Mouse (Mus musculus) left cerebral cortex, postnatal 36 days (tissue): ENCODE results near the gene Pih1d1. TPM values are rescaled to one million over a fixed set of nuclear protein-coding genes. Genes with fewer than 3 reads are reported as not detected.
"Not testable (repeated sequence)": the region's sequence is repeated elsewhere in the genome, so short reads cannot be mapped to it uniquely, and the experiment has no call there.

Experiments
- DNase-seq, 2 experiments: peaks; one replicate each; pipeline ENCODE4 v3.0.0; 2021 to 2022; ENCODE audit warnings: low spot score in 2 of 2, mixed read lengths in 1 of 2
- intact Hi-C: fragments of 180-260 bp; cut with DNase I; formaldehyde crosslinking; loops from one replicate; pipeline ENCODE4 v1.15.1; 2025
- total RNA-seq, 2 experiments: library from RNA; stranded (reverse); gene quantifications; 2 replicates each; pipeline ENCODE4 v1.2.3; 2021

Gene Pih1d1
- total RNA-seq, 2 experiments from 2014 or later: 44.8 to 53.6 TPM

GRCm38 (mm10) chr7:45141914-45142313 lies 12.2 kb upstream of the Pih1d1 start:
- no peak for DNase-seq
- intact Hi-C loops: no loop called here

DNA sequence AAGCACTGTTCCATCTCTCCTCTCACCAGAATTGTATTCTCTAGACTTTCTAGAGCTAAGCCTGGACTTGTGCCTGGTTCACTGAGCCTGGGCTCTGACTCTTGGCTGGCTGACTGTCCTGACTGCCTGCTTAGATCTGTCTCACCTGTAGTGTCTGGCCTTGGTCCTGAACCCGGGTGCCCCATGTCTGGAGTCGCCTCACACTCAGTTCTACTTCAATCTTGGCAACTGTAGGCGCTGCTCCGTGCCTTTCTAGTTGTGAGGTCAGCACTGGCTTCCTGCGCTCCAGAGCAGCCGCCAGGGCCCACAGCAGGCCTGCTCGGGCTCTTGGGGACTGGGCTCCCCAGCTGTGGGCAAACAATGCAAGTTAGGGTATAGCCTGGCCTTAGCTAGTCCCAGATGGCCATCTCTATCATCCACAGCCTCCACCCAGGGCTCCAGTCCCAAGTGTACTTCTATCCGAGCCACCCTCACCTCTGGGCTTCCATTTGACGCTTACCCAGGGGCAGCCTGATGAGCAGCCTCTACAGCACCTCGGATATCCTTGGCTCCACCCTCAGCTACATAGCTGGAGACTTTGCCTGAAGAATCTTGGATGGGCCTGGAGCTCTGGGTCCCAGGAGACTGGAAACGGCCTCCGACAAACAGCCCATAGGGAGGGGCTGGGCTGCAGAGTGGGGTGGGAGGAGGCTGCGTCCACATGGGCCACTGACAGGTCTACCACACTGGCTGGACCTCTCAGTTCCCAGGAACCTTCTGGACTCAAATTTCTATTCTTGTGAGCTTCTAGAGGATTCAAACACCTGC lies 9.5 kb upstream of the Pih1d1 start:
- DNase-seq: no peak
- intact Hi-C loops: no loop called here

GRCm38 (mm10) chr7:45145460-45145859 lies 8.6 kb upstream of the Pih1d1 start:
- intact Hi-C loops: no loop called here
- DNase-seq: no peak

- intact Hi-C loops: no loop called here
- no peak for DNase-seq
Measured at GRCm38 (mm10) chr7:45147267-45147666, 6.8 kb upstream of the Pih1d1 start.

GRCm38 (mm10) chr7:45147899-45148298 lies 6.2 kb upstream of the Pih1d1 start:
- intact Hi-C loops: no loop called here
- DNase-seq: no peak

- intact Hi-C loops: no loop called here
Measured at GRCm38 (mm10) chr7:45148534-45149098, 5.5 kb upstream of the Pih1d1 start.

GRCm38 (mm10) chr7:45149545-45149944 lies 4.6 kb upstream of the Pih1d1 start:
- intact Hi-C loops: no loop called here
- DNase-seq: no peak

More at GRCm38 (mm10) chr7:45148534-45149098, 5.5 kb upstream of the Pih1d1 start:
- DNase-seq: no peak

GRCm38 (mm10) chr7:45150321-45150720 lies 3.8 kb upstream of the Pih1d1 start:
- intact Hi-C loops: no loop called here
- DNase-seq: no peak

GRCm38 (mm10) chr7:45151303-45151702 lies 2.8 kb upstream of the Pih1d1 start:
- intact Hi-C loops: no loop called here
- no peak for DNase-seq

- intact Hi-C loops, DNase-seq: not testable (repeated sequence)
Measured at GRCm38 (mm10) chr7:45153052-45153451, 1.1 kb upstream of the Pih1d1 start.

GRCm38 (mm10) chr7:45153586-45153985 lies 517 bp upstream of the Pih1d1 start:
- intact Hi-C loops: no loop called here

DNA sequence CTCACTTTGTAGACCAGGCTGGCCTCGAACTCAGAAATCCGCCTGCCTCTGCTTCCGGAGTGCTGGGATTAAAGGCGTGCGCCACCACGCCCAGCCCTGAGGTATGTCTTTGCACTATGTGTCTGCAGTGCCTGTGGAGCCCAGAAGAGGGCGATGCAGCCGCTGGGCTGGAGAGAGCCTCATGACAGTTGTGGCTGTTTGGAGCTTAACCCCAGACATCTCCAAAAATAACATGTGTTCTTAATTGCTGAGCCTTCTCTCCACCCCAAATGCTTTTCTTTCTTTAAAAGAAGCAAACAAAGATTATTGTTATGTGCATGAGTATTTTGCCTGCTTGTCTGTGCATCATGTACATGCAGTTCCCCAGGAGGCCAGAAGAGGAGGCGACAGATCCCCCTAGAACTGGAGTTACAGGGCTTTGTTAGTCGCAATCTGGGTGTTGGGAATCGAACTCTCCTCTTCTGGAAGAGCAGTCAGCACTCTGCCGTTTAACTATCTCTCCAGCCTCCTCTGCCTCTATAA lies 951 bp downstream of the Pih1d1 start:
- peak in 1 of 2 experiments; percentile 40 for DNase-seq
- intact Hi-C loops: loop anchor here (1.0 kb wide), 1 partner anchor 27 kb away; the partner anchor contains the start of gene Rpl13a

More at GRCm38 (mm10) chr7:45153586-45153985, 517 bp upstream of the Pih1d1 start:
- DNase-seq: no peak

DNA sequence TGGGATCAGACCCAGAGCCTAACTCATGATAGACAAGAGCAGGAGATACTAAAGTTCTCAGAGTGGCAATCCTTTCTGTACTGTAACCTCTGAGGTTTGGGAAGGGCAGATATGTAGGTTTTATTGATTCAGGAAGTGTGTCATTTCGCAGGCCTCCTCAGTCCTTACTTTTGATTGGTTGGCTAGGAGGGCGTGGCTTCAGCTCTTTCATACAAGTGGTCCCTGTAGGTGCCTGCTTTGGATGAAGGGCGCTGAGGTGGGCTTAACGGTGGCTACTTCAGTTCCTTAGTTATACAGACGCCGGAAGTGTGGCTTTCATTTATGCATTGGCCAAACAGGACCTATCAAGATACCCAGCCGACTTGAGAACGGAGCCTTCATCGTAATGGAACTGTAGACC lies 1.5 kb downstream of the Pih1d1 start:
- intact Hi-C loops: no loop called here
- no peak for DNase-seq

DNA sequence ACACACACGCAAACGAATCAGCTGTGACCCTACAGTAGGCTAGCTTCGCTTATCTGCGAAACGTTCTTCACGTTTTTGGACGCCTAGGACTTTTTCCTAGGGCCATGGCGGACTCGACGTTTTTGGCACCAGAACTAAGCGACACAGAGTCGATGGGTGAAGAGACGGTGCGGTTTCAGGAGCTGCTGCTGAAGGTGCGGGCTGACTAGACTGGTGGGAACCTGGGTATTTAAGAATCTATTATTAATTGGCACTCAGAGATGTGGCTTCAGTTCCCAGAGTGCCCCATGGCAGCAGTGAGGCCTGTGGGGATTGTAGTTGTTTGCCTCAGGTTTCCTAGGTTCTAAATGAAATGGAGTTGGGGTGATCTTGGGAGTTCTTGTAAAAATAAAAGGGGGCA lies 2.1 kb downstream of the Pih1d1 start:
- no peak for DNase-seq
- intact Hi-C loops: no loop called here

DNA sequence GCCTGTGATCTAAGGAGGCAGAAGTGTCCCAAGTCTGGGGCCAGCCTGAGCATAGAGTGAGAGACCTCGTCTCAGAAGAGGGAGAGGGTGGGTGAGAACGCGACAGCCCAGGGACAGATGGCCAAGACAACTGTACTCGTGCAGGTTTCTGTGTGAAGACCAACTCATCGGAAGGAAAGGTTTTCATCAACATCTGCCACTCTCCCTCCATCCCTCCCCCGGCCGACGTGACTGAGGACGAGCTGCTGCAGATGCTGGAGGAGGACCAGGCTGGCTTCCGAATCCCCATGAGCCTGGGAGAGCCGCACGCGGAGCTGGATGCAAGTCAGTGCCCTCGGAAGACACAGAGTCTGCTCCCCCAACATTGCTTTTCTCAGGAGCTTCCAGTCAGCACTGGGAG lies 3.4 kb downstream of the Pih1d1 start:
- DNase-seq: peak; percentile 59 to 60
- intact Hi-C loops: no loop called here

DNA sequence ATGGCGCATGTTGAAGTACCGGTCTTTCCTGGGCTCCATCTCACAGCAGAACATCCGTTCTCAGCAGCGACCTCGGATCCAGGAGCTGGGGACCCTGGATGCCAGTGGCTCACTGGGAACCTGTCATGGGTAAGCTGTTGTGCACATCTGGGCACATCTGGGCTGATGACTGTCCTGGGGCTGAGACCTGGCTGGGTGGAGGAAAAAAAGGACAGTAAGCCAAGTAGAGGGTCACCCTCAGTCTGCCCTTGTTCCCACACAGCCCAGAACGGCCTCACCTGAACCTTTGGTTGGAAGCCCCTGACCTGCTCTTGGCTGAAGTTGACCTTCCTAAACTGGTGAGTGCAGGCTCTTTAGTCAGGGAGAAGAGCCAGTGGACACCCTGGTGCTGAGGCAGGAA lies 4.9 kb downstream of the Pih1d1 start:
- intact Hi-C loops: no loop called here
- DNase-seq: no peak

- intact Hi-C loops: no loop called here
- no peak for DNase-seq
Measured at GRCm38 (mm10) chr7:45160316-45160800, 6.3 kb downstream of the Pih1d1 start.

DNA sequence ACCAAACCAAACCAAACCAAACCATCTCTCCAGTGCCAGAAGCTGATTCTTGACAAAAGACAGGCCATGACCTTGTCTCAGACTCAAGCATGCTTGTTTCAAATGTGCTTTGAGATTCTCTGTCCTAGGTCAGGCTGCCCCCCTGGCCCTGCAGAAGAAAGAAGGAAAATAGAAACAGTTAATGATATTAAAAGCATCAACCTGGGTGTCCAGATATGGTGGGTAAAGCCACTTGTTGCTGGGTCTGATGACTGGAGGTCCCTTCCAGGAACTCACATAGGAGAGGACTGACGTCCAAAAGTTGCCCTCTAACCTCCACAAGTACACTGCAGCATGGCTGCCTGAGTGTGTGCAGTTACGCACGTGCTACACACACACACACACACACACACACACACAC lies 6.8 kb downstream of the Pih1d1 start:
- intact Hi-C loops: no loop called here

DNA sequence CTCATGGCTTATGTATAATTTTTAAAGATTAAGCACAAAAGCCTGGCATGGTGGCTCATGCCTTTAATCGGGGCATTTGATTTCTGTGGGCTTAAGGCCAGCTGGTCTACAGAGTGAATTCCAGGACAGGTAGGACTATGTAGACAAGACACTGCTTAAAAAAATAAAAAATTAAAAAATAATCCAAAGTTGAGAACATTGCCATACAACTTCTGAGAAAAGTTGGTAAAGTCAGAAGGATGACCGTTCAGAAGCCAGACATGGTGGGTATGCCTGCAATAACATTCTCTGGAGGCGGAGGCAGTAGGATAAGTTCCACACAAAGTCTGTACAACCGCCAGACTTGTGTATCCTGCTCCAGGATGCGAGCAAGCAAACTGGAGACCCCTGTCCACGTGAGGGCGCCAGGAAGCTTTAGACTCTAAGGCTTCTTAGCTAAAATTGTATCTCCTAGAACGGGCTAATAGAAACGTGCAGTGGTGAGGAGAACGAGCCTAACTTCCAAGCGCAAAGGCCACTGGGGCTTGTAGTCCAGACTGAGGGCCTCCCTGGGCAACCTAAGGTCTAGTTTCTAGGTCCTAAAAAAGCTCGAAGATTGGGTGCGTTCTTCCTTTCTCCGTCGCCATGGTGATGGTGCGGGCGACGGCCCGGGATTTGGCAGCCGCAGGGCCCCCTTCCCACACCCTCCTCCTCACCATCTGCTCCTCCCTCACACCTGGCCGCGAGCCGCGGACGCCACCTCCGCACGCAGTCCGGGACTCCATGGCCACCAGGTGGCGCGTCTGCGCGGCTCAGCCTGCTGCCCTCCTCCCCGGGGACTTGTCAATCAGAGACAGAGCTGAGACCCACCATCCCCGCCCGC lies 7.7 kb downstream of the Pih1d1 start:
- DNase-seq: peak; percentile 96 to 99
- intact Hi-C loops: loop anchor here (2.0 kb wide), 2 partner anchors 35 to 137 kb away; no protein-coding TSS in a partner anchor

More for the DNA sequence above, 6.8 kb downstream of the Pih1d1 start:
- no peak for DNase-seq

DNA sequence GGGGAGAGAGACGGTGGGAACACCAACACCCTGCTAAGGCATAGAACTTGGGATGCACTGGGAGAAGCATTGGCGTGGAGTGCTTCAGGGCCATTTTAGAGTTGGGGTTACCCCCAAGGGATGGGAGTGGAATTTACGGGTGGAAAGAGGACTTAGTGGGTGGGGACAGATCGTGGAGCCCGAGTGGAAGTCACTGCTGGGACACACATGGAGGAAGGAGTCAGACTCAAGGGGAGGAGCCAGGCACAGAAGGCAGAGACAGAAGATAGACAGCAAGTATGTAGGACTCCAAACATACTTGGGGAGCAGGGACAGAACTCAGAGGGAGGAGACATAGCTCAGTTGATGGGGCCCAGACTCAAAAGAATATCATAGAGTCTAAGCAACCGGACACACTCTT lies 8.4 kb downstream of the Pih1d1 start:
- DNase-seq: no peak

More for the DNA sequence above, 8.4 kb downstream of the Pih1d1 start:
- intact Hi-C loops: loop anchor here (2.0 kb wide), 2 partner anchors 34 to 136 kb away; no protein-coding TSS in a partner anchor
